Mouse (Mus musculus) liver, postnatal 0 days (tissue): ENCODE measurements at regions not wholly inside any gene's neighbourhood (a gene's known extent, or its start where the extent isn't known, plus 50 kb on each side); places are given as distances from the start of the nearest gene placed in this dataset.

Experiments used
- CTCF ChIP-seq: sonication (generic); IDR thresholded peaks from 2 replicates; pipeline ENCODE4 v1.5.1; 2016; ENCODE audit warnings: antibody characterized with exemption, low read depth
- EP300 ChIP-seq: IDR thresholded peaks from 2 replicates; pipeline ENCODE4 v1.6.1; 2016; ENCODE audit warnings: antibody characterized with exemption, low read depth, mild to moderate bottlenecking

- no peak for TF ChIP-seq CTCF
- TF ChIP-seq EP300 = no peak
Measured at GRCm38 (mm10) chr9:30765017-30765569, 157.2 kb downstream of the Adamts15 start.
